Mouse (Mus musculus) kidney, adult 2 months (tissue): ENCODE measurements at regions not wholly inside any gene's neighbourhood (a gene's known extent, or its start where the extent isn't known, plus 50 kb on each side); places are given as distances from the start of the nearest gene placed in this dataset.

ENCODE experiments used
- DNase-seq: peaks from one replicate; pipeline ENCODE4 v3.0.0; 2021
- H3K27ac ChIP-seq: fragments of 200-500 bp; 2 replicates; pipeline ENCODE4 v1.5.1; 2012; ENCODE audit warnings: low read depth, low read length, control low read depth, inconsistent platforms; ENCODE audit not compliant: insufficient read depth
- H3K27me3 ChIP-seq: fragments of 200-500 bp; replicated peaks from 2 replicates; pipeline ENCODE4 v1.6.1; 2012; ENCODE audit warnings: mild to moderate bottlenecking, moderate library complexity, low read length, inconsistent platforms; ENCODE audit not compliant: control insufficient read depth, insufficient read depth
- H3K36me3 ChIP-seq: fragments of 200-500 bp; 2 replicates; pipeline ENCODE4 v1.6.1; 2012; ENCODE audit warnings: mild to moderate bottlenecking, moderate library complexity, low read length, inconsistent platforms; ENCODE audit not compliant: control insufficient read depth, insufficient read depth
- H3K4me1 ChIP-seq: fragments of 200-500 bp; 2 replicates; pipeline ENCODE4 v1.6.1; 2011; ENCODE audit warnings: low read length; ENCODE audit not compliant: control insufficient read depth, insufficient read depth
- H3K4me3 ChIP-seq: fragments of 200-500 bp; 2 replicates; pipeline ENCODE4 v1.5.1; 2011; ENCODE audit warnings: mild to moderate bottlenecking, low read depth, low read length, control low read depth; ENCODE audit not compliant: insufficient read depth
- CTCF ChIP-seq: fragments of 200-500 bp; conservative IDR thresholded peaks from 2 replicates; pipeline ENCODE4 v1.5.1; 2011; ENCODE audit warnings: low read depth, mild to moderate bottlenecking, control low read depth, low read length, moderate library complexity, mixed read lengths; ENCODE audit not compliant: insufficient read depth, insufficient read length
- POLR2A ChIP-seq: fragments of 200-500 bp; IDR thresholded peaks from one replicate; pipeline ENCODE4 v1.6.1; 2011; ENCODE audit warnings: low read depth, low read length, control low read depth
- WGBS: fragments of 180-500 bp; shearing (Covaris S2); methylation state at CpG from one replicate; pipeline ENCODE4 v1.1.7; 2018; 5-methylcytosine and 5-hydroxymethylcytosine counted together

- TF ChIP-seq POLR2A (no peak), CTCF (no peak)
- H3K4me3 ChIP-seq = no peak overlapping the region
- no peak overlapping the region for H3K27ac ChIP-seq
- WGBS = 52% methylated on average over 3 of the region's 3 CpGs
- no peaks in the 10 kb centered on the region for H3K27me3 ChIP-seq
- H3K36me3 ChIP-seq = no peaks in the 10 kb centered on the region
- no peaks in the 10 kb centered on the region for H3K4me1 ChIP-seq
- DNase-seq = peak; percentile 4
Measured at GRCm38 (mm10) chr2:179128018-179128417, 314.2 kb upstream of the Cdh4 start.

- no peaks in the 10 kb centered on the region for H3K27me3 ChIP-seq
- H3K4me3 ChIP-seq = no peak overlapping the region
- no peak for TF ChIP-seq POLR2A
- TF ChIP-seq CTCF = no peak
- DNase-seq = no peak
- H3K27ac ChIP-seq = no peak overlapping the region
- WGBS = 88% methylated on average over 5 of the region's 5 CpGs
- no peaks in the 10 kb centered on the region for H3K36me3 ChIP-seq
- no peaks in the 10 kb centered on the region for H3K4me1 ChIP-seq
Measured at GRCm38 (mm10) chr2:179128432-179128831, 313.8 kb upstream of the Cdh4 start.

GRCm38 (mm10) chr2:179131004-179131403 is 311.2 kb upstream of the Cdh4 start:
- TF ChIP-seq CTCF (no peak), POLR2A (no peak)
- H3K4me3 ChIP-seq = no peak overlapping the region
- H3K27me3 ChIP-seq = no peaks in the 10 kb centered on the region
- H3K36me3 ChIP-seq = no peaks in the 10 kb centered on the region
- no peak overlapping the region for H3K27ac ChIP-seq
- no peak for DNase-seq
- H3K4me1 ChIP-seq = no peaks in the 10 kb centered on the region
- WGBS = 71% methylated on average over 5 of the region's 5 CpGs

- no peak for TF ChIP-seq POLR2A
- TF ChIP-seq CTCF = no peak
- Histone ChIP-seq H3K4me3 (no peak overlapping the region), H3K27me3 (no peaks in the 10 kb centered on the region), H3K4me1 (no peaks in the 10 kb centered on the region), H3K27ac (no peak overlapping the region), H3K36me3 (no peaks in the 10 kb centered on the region)
- DNase-seq = no peak
- WGBS = 59% methylated on average over 8 of the region's 8 CpGs
Measured at GRCm38 (mm10) chr2:179142313-179142712, 299.9 kb upstream of the Cdh4 start.

- 18% methylated on average over 2 of the region's 2 CpGs for WGBS
- no peak for TF ChIP-seq CTCF
- no peak for TF ChIP-seq POLR2A
- no peaks in the 10 kb centered on the region for H3K27me3 ChIP-seq
- no peak overlapping the region for H3K4me3 ChIP-seq
- no peak overlapping the region for H3K27ac ChIP-seq
- DNase-seq = no peak
- H3K4me1 ChIP-seq = no peaks in the 10 kb centered on the region
- H3K36me3 ChIP-seq = no peaks in the 10 kb centered on the region
Measured at GRCm38 (mm10) chr2:179145726-179146125, 296.5 kb upstream of the Cdh4 start.

GRCm38 (mm10) chr2:179146274-179146673 is 296.0 kb upstream of the Cdh4 start:
- Histone ChIP-seq H3K27ac (no peak overlapping the region), H3K27me3 (no peaks in the 10 kb centered on the region), H3K4me1 (no peaks in the 10 kb centered on the region), H3K4me3 (no peak overlapping the region), H3K36me3 (no peaks in the 10 kb centered on the region)
- 44% methylated on average over 4 of the region's 4 CpGs for WGBS
- TF ChIP-seq CTCF = no peak
- no peak for TF ChIP-seq POLR2A
- no peak for DNase-seq

- TF ChIP-seq CTCF (no peak), POLR2A (no peak)
- DNase-seq = no peak
- WGBS = 64% methylated on average over 5 of the region's 5 CpGs
- no peaks in the 10 kb centered on the region for H3K27me3 ChIP-seq
- H3K4me3 ChIP-seq = no peak overlapping the region
- no peaks in the 10 kb centered on the region for H3K36me3 ChIP-seq
- no peaks in the 10 kb centered on the region for H3K4me1 ChIP-seq
- no peak overlapping the region for H3K27ac ChIP-seq
Measured at GRCm38 (mm10) chr2:179148194-179148593, 294.0 kb upstream of the Cdh4 start.

- Histone ChIP-seq H3K27ac (no peak overlapping the region), H3K4me1 (no peaks in the 10 kb centered on the region), H3K27me3 (no peaks in the 10 kb centered on the region), H3K36me3 (no peaks in the 10 kb centered on the region), H3K4me3 (no peak overlapping the region)
- TF ChIP-seq POLR2A (no peak), CTCF (no peak)
- WGBS = 60% methylated on average over 4 of the region's 4 CpGs
- DNase-seq = no peak
Measured at GRCm38 (mm10) chr2:179148667-179149066, 293.6 kb upstream of the Cdh4 start.
